Mouse (Mus musculus): ENCODE data around the gene Galntl6.

The Galntl6 gene

GRCm38 (mm10) chr8:57760921-57761320 is 1151.5 kb downstream of the Galntl6 start:
- DNase-seq = no peak

GRCm38 (mm10) chr8:57758857-57759256 is 1153.6 kb downstream of the Galntl6 start:
- no peak for DNase-seq

GRCm38 (mm10) chr8:57757476-57757875 is 1155.0 kb downstream of the Galntl6 start:
- no peak for DNase-seq

GRCm38 (mm10) chr8:57754066-57754465 is 1158.4 kb downstream of the Galntl6 start:
- no peak for DNase-seq

GRCm38 (mm10) chr8:57743636-57744035 is 1168.8 kb downstream of the Galntl6 start:
- DNase-seq = no peak

- peak in 1 of 2 experiments; percentile 34 for DNase-seq
These were observed 1170.5 kb downstream of the Galntl6 start for GRCm38 (mm10) chr8:57741983-57742382.

GRCm38 (mm10) chr8:57741309-57741708 is 1171.1 kb downstream of the Galntl6 start:
- no peak for DNase-seq

GRCm38 (mm10) chr8:57737281-57737680 is 1175.2 kb downstream of the Galntl6 start:
- no peak for DNase-seq

GRCm38 (mm10) chr8:57732795-57733194 is 1179.6 kb downstream of the Galntl6 start:
- DNase-seq = no peak

- DNase-seq = peak in 1 of 2 experiments; percentile 14
These were observed 1180.8 kb downstream of the Galntl6 start for GRCm38 (mm10) chr8:57731666-57732065.

- no peak for DNase-seq
These were observed 1184.2 kb downstream of the Galntl6 start for GRCm38 (mm10) chr8:57728276-57728675.

- DNase-seq = no peak
These were observed 1187.4 kb downstream of the Galntl6 start for GRCm38 (mm10) chr8:57724843-57725627.
